22 mouse cellular contexts compared by ENCODE assay signal in genomic region chr5:25310226-25310625, GRCm38 (mm10).
A peak's percentile ranks its signal among the peaks of the same experiment; 100 is the strongest.
DNase-seq lines count a peak whose midpoint lies in the region; ATAC-seq and TF ChIP-seq lines count a peak whose summit lies in the region.
"Had no signal": no experiment of that assay in that cellular context is flagged by ENCODE, and none has a peak within 500 bp of the region (broad histone marks: within the 10 kb centered on the region; RNA-seq: fewer than 3 reads in every experiment).

No protein-coding gene starts in this region.

- TF ChIP-seq EP300 in liver, postnatal 0 days (IDR thresholded peaks at IDR 0.05; ENCODE audit: low read depth), result peak; percentile 50; the same call in 1 of the 2 replicates

- H3K4me2 ChIP-seq in liver, embryonic 13.5 days, result no peak overlapping the region
- H3K4me2 ChIP-seq in liver, postnatal 0 days (ENCODE audit: low read depth, low read length), result no peak overlapping the region
- H3K4me2 ChIP-seq: embryonic facial prominence, embryonic 13.5 days; forebrain, embryonic 12.5 days; heart, embryonic 12.5 days; hindbrain, embryonic 12.5 days had no signal

- peaks cover 10% of the 10 kb centered on the region for H3K4me1 ChIP-seq in liver, embryonic 13.5 days (replicated peaks)
- no peaks in the 10 kb centered on the region for H3K4me1 ChIP-seq in liver, postnatal 0 days (ENCODE audit: insufficient read depth)
- H3K4me1 ChIP-seq: embryonic facial prominence, embryonic 13.5 days; forebrain, embryonic 12.5 days; heart, embryonic 12.5 days; hindbrain, embryonic 12.5 days had no signal

- intact Hi-C loops in gastrocnemius, postnatal 36 days (cut with DNase I), result no loop called here

- no peak overlapping the region for H3K27ac ChIP-seq in liver, embryonic 13.5 days
- no peak overlapping the region for H3K27ac ChIP-seq in liver, postnatal 0 days (ENCODE audit: low read depth)
- H3K27ac ChIP-seq: embryonic facial prominence, embryonic 13.5 days; forebrain, embryonic 12.5 days; hindbrain, embryonic 12.5 days had no signal

- H3K36me3 ChIP-seq in liver, embryonic 13.5 days, result peaks cover 54% of the 10 kb centered on the region
- H3K36me3 ChIP-seq in liver, postnatal 0 days (replicated peaks; ENCODE audit: insufficient read depth, low read length), result peaks cover 48% of the 10 kb centered on the region

- H3K9ac ChIP-seq in liver, embryonic 13.5 days, result no peak overlapping the region
- no peak overlapping the region for H3K9ac ChIP-seq in liver, postnatal 0 days (replicated peaks)
- H3K9ac ChIP-seq: embryonic facial prominence, embryonic 13.5 days; forebrain, embryonic 12.5 days; heart, embryonic 12.5 days; hindbrain, embryonic 12.5 days had no signal

- H3K9me3 ChIP-seq in liver, embryonic 13.5 days (replicated peaks), result no peaks in the 10 kb centered on the region
- H3K9me3 ChIP-seq in liver, postnatal 0 days (ENCODE audit: low read length), result no peaks in the 10 kb centered on the region
- H3K9me3 ChIP-seq: embryonic facial prominence, embryonic 13.5 days; forebrain, embryonic 12.5 days; heart, embryonic 12.5 days; hindbrain, embryonic 12.5 days had no signal

- no peak overlapping the region for H3K4me3 ChIP-seq in liver, embryonic 13.5 days (replicated peaks)
- H3K4me3 ChIP-seq in liver, postnatal 0 days (ENCODE audit: low read depth, low read length), result no peak overlapping the region
- H3K4me3 ChIP-seq: embryonic facial prominence, embryonic 13.5 days; forebrain, embryonic 12.5 days; heart, embryonic 12.5 days; hindbrain, embryonic 12.5 days had no signal

- peak; percentile 33 for DNase-seq in c-Kit-positive CD71-positive TER-119-negative erythroid progenitor cells, embryonic 14.5 days (ENCODE audit: low read depth)
- DNase-seq in liver, embryonic 13.5 days, result no peak
- no peak for DNase-seq in liver, postnatal 0 days
- no peak for DNase-seq in gastrocnemius, postnatal 36 days
- DNase-seq in cerebellum, adult 11-12 months, result no peak
- DNase-seq in spleen, adult 12 weeks (ENCODE audit: low spot score), result no peak
- DNase-seq: adrenal gland, postnatal 14 days; cerebellum, adult 11 months; cerebellum, adult 9-10 months; cerebellum, postnatal 36 days; gastrocnemius, postnatal 14 days; heart, postnatal 4 days had no signal

- ATAC-seq in liver, embryonic 13.5 days (ENCODE audit: low read depth), result peak; percentile 73
- ATAC-seq in liver, postnatal 0 days, result no peak
- ATAC-seq: activated CD4-positive, CD25-positive, alpha-beta regulatory T cell, adult 4 months; CD4-positive, CD25-positive, alpha-beta regulatory T cell, adult 4 months; forebrain, embryonic 16.5 days; hindbrain, embryonic 16.5 days; inflammation-experienced regulatory T-cells, adult 6 months; Patski had no signal

- H3K27me3 ChIP-seq in liver, embryonic 13.5 days, result no peaks in the 10 kb centered on the region
- no peaks in the 10 kb centered on the region for H3K27me3 ChIP-seq in liver, postnatal 0 days (ENCODE audit: insufficient read depth, low read length)
- H3K27me3 ChIP-seq: embryonic facial prominence, embryonic 13.5 days; forebrain, embryonic 12.5 days; heart, embryonic 12.5 days; hindbrain, embryonic 12.5 days; Patski had no signal

- TF ChIP-seq CTCF in liver, postnatal 0 days (IDR thresholded peaks at IDR 0.05; ENCODE audit: low read depth), result no peak

- 59% methylated on average over 2 of the region's 2 CpGs for WGBS in liver, embryonic 13.5 days (ENCODE audit: insufficient replicate concordance)
- WGBS in liver, postnatal 0 days (ENCODE audit: insufficient replicate concordance), result 70% methylated on average over 2 of the region's 2 CpGs
